Comparison of ENCODE assay signal across 8 mouse cellular contexts in the genomic region with DNA sequence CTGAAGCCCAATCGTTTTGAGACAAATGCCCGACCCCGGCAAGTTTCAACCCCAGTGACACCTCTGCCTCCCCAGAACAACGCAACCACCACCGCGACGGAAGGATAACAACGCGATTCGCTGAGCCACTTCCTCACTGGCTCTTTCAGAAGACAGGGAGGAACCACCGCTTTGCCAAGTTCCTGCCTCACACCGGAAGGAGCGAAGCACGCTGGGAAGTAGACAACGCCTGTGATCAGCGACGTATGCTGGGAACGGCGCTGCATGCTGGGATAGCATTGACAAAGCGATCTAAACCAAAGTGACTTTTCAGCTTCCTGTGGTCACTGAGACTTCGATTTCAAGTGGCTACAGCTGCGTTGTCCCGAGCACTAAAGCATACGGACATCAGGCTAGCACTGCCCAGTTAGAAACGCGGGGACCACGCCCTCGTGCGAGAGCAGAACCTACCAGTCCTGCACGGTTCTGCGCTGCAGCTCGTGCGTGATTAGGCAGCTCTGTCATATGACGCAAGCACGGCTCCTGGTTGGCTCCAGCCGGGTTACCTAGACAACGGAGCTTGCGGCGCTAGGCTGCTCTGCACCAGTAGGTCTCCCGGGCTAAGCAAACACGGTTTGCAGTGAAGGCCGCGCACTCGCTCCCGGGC. TPM values are rescaled to one million over a fixed set of nuclear protein-coding genes. Genes with fewer than 3 reads are reported as not detected.
DNase-seq lines count a peak whose midpoint lies in the region; ATAC-seq and TF ChIP-seq lines count a peak whose summit lies in the region.

A gene (plus strand): TSS at position 195 of the 646 bp plus-strand sequence.

- H3K27me3 ChIP-seq in G1E (ENCODE audit: insufficient read depth, low read length), result peaks cover 2% of the 10 kb centered on the region
- H3K27me3 ChIP-seq in forebrain, embryonic 16.5 days (replicated peaks; ENCODE audit: control insufficient read depth, insufficient read depth, low read length), result no peaks in the 10 kb centered on the region
- H3K27me3 ChIP-seq in lung, embryonic 14.5 days (ENCODE audit: insufficient read depth, low read length), result no peaks in the 10 kb centered on the region
- no peaks in the 10 kb centered on the region for H3K27me3 ChIP-seq in thymus, adult 2 months (ENCODE audit: control insufficient read depth, insufficient read depth, low read length)

- intact Hi-C loops in heart, postnatal 36 days (cut with DNase I), result loop anchor here (2.0 kb wide), 1 partner anchor 24 kb away; a partner anchor contains a TSS

- peak within 1 kb of the TSS; percentile 78 for H3K4me2 ChIP-seq in forebrain, embryonic 16.5 days (ENCODE audit: low read length)
- peak within 1 kb of the TSS; percentile 77 for H3K4me2 ChIP-seq in lung, embryonic 14.5 days

- peaks cover 41% of the 10 kb centered on the region for H3K36me3 ChIP-seq in G1E (replicated peaks)
- peaks cover 4% of the 10 kb centered on the region for H3K36me3 ChIP-seq in forebrain, embryonic 16.5 days (ENCODE audit: control insufficient read depth, insufficient read depth)
- peaks cover 13% of the 10 kb centered on the region; the same call in 1 of the 2 replicates for H3K36me3 ChIP-seq in lung, embryonic 14.5 days (ENCODE audit: insufficient read depth)
- H3K36me3 ChIP-seq in thymus, adult 2 months (ENCODE audit: control insufficient read depth, insufficient read depth, low read length), result 0 out of 2 replicates have a peak, but pooled peaks cover 2% of the 10 kb centered on the region

- H3K4me3 ChIP-seq in G1E (ENCODE audit: low read depth, low read length), result peak within 1 kb of the TSS; percentile 79
- peak within 1 kb of the TSS; percentile 69 for H3K4me3 ChIP-seq in forebrain, embryonic 16.5 days (replicated peaks; ENCODE audit: low read length)
- peak within 1 kb of the TSS; percentile 75 for H3K4me3 ChIP-seq in layer of hippocampus, adult 2 months
- H3K4me3 ChIP-seq in lung, embryonic 14.5 days (ENCODE audit: low read depth, low read length), result peak within 1 kb of the TSS; percentile 66
- peak within 1 kb of the TSS; percentile 73 for H3K4me3 ChIP-seq in olfactory bulb, adult 2 months (ENCODE audit: insufficient read depth, low read depth, low read length)
- H3K4me3 ChIP-seq in thymus, adult 2 months (ENCODE audit: control insufficient read depth, insufficient read depth, low read length), result peak within 1 kb of the TSS; percentile 81

- under 1% methylated on average over 45 of the region's 45 CpGs for WGBS in forebrain, embryonic 16.5 days
- WGBS in lung, embryonic 14.5 days, result under 1% methylated on average over 45 of the region's 45 CpGs
- WGBS in olfactory bulb, adult 2 months, result under 1% methylated on average over 45 of the region's 45 CpGs
- under 1% methylated on average over 45 of the region's 45 CpGs for WGBS in thymus, adult 2 months

- peak within 1 kb of the TSS; percentile 98 for H3K27ac ChIP-seq in forebrain, embryonic 16.5 days (ENCODE audit: low read length)
- peak within 1 kb of the TSS; percentile 97 for H3K27ac ChIP-seq in layer of hippocampus, adult 2 months
- peak within 1 kb of the TSS; percentile 96 for H3K27ac ChIP-seq in lung, embryonic 14.5 days (ENCODE audit: low read depth)
- peak within 1 kb of the TSS; percentile 98 for H3K27ac ChIP-seq in olfactory bulb, adult 2 months (ENCODE audit: insufficient read depth, low read depth, low read length)
- peak within 1 kb of the TSS; percentile 84 for H3K27ac ChIP-seq in thymus, adult 2 months (ENCODE audit: control insufficient read depth, insufficient read depth, low read length)

- peak; percentile 92 for ATAC-seq in G1E (ENCODE audit: extremely low read depth, insufficient number of reproducible peaks, low FRiP score, poor library complexity, severe bottlenecking)
- ATAC-seq in forebrain, embryonic 16.5 days, result peak; percentile 100
- peak; percentile 100 for ATAC-seq in lung, embryonic 14.5 days (ENCODE audit: insufficient read depth)

- TF ChIP-seq POLR2A in olfactory bulb, adult 2 months (IDR thresholded peaks at IDR 0.05; ENCODE audit: insufficient read depth, low read depth, low read length), result peak; percentile 59
- TF ChIP-seq POLR2A in thymus, adult 2 months (IDR thresholded peaks at IDR 0.05; ENCODE audit: control insufficient read depth, extremely low read depth, insufficient read depth, low read length, poor library complexity), result no peak; the same call in none of the 2 replicates

- peak; percentile 98 for DNase-seq in G1E (ENCODE audit: low spot score)
- DNase-seq in cerebellum, adult 18-20 months, result peak; percentile 95 to 97
- DNase-seq in heart, postnatal 36 days, result peak; percentile 92 to 95
- peak; percentile 93 to 97 for DNase-seq in layer of hippocampus, adult 2 months (ENCODE audit: low spot score in 2 of 2)
- DNase-seq in lung, embryonic 14.5 days, result peak; percentile 98
- peak; percentile 88 for DNase-seq in thymus, adult 2 months

- peaks cover 45% of the 10 kb centered on the region for H3K4me1 ChIP-seq in G1E (ENCODE audit: insufficient read depth, low read depth, low read length)
- H3K4me1 ChIP-seq in forebrain, embryonic 16.5 days (replicated peaks; ENCODE audit: control insufficient read depth, insufficient read depth, low read length), result peaks cover 29% of the 10 kb centered on the region
- peaks cover 15% of the 10 kb centered on the region for H3K4me1 ChIP-seq in lung, embryonic 14.5 days (ENCODE audit: insufficient read depth)
- peaks cover 14% of the 10 kb centered on the region for H3K4me1 ChIP-seq in olfactory bulb, adult 2 months (ENCODE audit: control insufficient read depth, insufficient read depth, low read length)
- H3K4me1 ChIP-seq in thymus, adult 2 months (replicated peaks; ENCODE audit: control insufficient read depth, insufficient read depth, low read length), result peaks cover 10% of the 10 kb centered on the region

- no peaks in the 10 kb centered on the region for H3K9me3 ChIP-seq in G1E (replicated peaks)
- no peaks in the 10 kb centered on the region for H3K9me3 ChIP-seq in forebrain, embryonic 16.5 days (ENCODE audit: control insufficient read depth, low read length)
- no peaks in the 10 kb centered on the region for H3K9me3 ChIP-seq in lung, embryonic 14.5 days (ENCODE audit: low read depth, low read length)

- TF ChIP-seq CTCF in G1E (IDR thresholded peaks at IDR 0.05; ENCODE audit: low read depth, low read length), result no peak
- no peak; the same call in 1 of the 2 replicates for TF ChIP-seq CTCF in layer of hippocampus, adult 2 months (conservative IDR thresholded peaks at IDR 0.05)
- TF ChIP-seq CTCF in lung, embryonic 14.5 days (IDR thresholded peaks at IDR 0.05; ENCODE audit: low read depth), result no peak
- TF ChIP-seq CTCF in olfactory bulb, adult 2 months (IDR thresholded peaks at IDR 0.05; ENCODE audit: insufficient read depth, low read depth, low read length), result 0 out of 2 replicates have a peak, but pooled peaks have one; percentile 20
- no peak for TF ChIP-seq CTCF in thymus, adult 2 months (IDR thresholded peaks at IDR 0.05; ENCODE audit: borderline replicate concordance, control insufficient read depth, extremely low read depth, insufficient read depth, low read length, poor library complexity)

- peak within 1 kb of the TSS; percentile 77 for H3K9ac ChIP-seq in forebrain, embryonic 16.5 days (replicated peaks; ENCODE audit: low read depth, low read length)
- H3K9ac ChIP-seq in lung, embryonic 14.5 days, result peak within 1 kb of the TSS; percentile 63

RNA-seq across cellular contexts. Expression of the gene that starts here (rescaled TPM):
- 3.3 and 13.2 TPM in 2 replicates for total RNA-seq in G1E (2014; fragmentation: Nextera tagmentation)
- total RNA-seq in G1E (2017), result 22.3 and 25.6 TPM in 2 replicates
- polyA plus RNA-seq in G1E (2012), result 25.0 and 27.9 TPM in 2 replicates
- 64.4 and 65.5 TPM in 2 replicates for polyA plus RNA-seq in forebrain, embryonic 16.5 days (2015; fragmentation: Nextera tagmentation; extraction: Ambion mirVana)
- total RNA-seq in heart, postnatal 36 days (2021), result 1 to 10 TPM; 8.0 to 8.2 TPM
- 10 to 100 TPM; 46.4 to 47.1 TPM for total RNA-seq in layer of hippocampus, adult 2 months (2021)
- polyA plus RNA-seq in lung, embryonic 14.5 days (2014; fragmentation: Nextera tagmentation; extraction: Ambion mirVana), result 22.2 and 26.8 TPM in 2 replicates
- not detected in 2 replicates for polyA plus RNA-seq in olfactory bulb, adult 2 months (2012; ENCODE audit: insufficient read depth, insufficient read length, low replicate concordance, missing spikeins)
- polyA plus RNA-seq in thymus, adult 2 months (2012; rRNA removed), result 39.9 and 42.5 TPM in 2 replicates

Comparison
In these comparisons a context has a peak if more than half of its experiments do, and no peak if none do; other contexts are left out.
1. Peak in every context shown above with its lines: DNase-seq, ATAC-seq, H3K4me3 ChIP-seq and H3K27ac ChIP-seq.
2. RNA of the gene that starts here (polyA plus RNA-seq): 64.4 to 65.5 TPM in forebrain, embryonic 16.5 days, 39.9 to 42.5 TPM in thymus, adult 2 months, 22.2 to 26.8 TPM in lung, embryonic 14.5 days and 25.0 to 27.9 TPM in G1E; not detected in olfactory bulb, adult 2 months; every median in the first group is over 10 times any median in the second.